Mouse (Mus musculus) ES-E14 (cell line): ENCODE data around the gene Sec61a2.

Experiments
- CHD2 ChIP-seq: IDR thresholded peaks from 2 replicates; pipeline ENCODE4 v1.6.1; 2014; ENCODE audit warnings: mild to moderate bottlenecking, low read depth, low read length, inconsistent platforms
- HCFC1 ChIP-seq: IDR thresholded peaks from 2 replicates; pipeline ENCODE4 v1.6.1; 2012; ENCODE audit warnings: low read length, inconsistent platforms, borderline replicate concordance; ENCODE audit not compliant: insufficient read depth
- MAFK ChIP-seq: IDR thresholded peaks from 2 replicates; pipeline ENCODE4 v1.6.1; 2014; ENCODE audit warnings: mild to moderate bottlenecking, low read depth, low read length, inconsistent platforms; ENCODE audit not compliant: insufficient read depth
- ZNF384 ChIP-seq: IDR thresholded peaks from 2 replicates; pipeline ENCODE4 v1.6.1; 2012; ENCODE audit warnings: low read depth, low read length, inconsistent platforms

- no peak for TF ChIP-seq MAFK
- no peak for TF ChIP-seq ZNF384
- TF ChIP-seq CHD2, result no peak
- TF ChIP-seq HCFC1, result no peak
Observed at GRCm38 (mm10) chr2:5889412-5889811, 5.8 kb downstream of the Sec61a2 start.
